24 mouse cellular contexts compared by ENCODE assay signal in genomic region chr9:74479273-74479672, GRCm38 (mm10).
DNase-seq lines count a peak whose midpoint lies in the region; ATAC-seq and TF ChIP-seq lines count a peak whose summit lies in the region.
"Had no signal": no experiment of that assay in that cellular context is flagged by ENCODE, and none has a peak within 500 bp of the region (broad histone marks: within the 10 kb centered on the region; RNA-seq: fewer than 3 reads in every experiment).

No protein-coding gene starts in this region.

- no peaks in the 10 kb centered on the region for H3K36me3 ChIP-seq in forebrain, embryonic 12.5 days (replicated peaks)
- H3K36me3 ChIP-seq in forebrain, embryonic 16.5 days (ENCODE audit: control insufficient read depth, insufficient read depth), result no peaks in the 10 kb centered on the region
- H3K36me3 ChIP-seq in hindbrain, embryonic 11.5 days (ENCODE audit: control insufficient read depth, insufficient read depth, low read length), result no peaks in the 10 kb centered on the region
- no peaks in the 10 kb centered on the region for H3K36me3 ChIP-seq in neural tube, embryonic 15.5 days
- H3K36me3 ChIP-seq in thymus, adult 2 months (ENCODE audit: control insufficient read depth, insufficient read depth, low read length), result no peaks in the 10 kb centered on the region
- H3K36me3 ChIP-seq: embryonic facial prominence, embryonic 13.5 days; G1E; heart, embryonic 15.5 days; kidney, embryonic 15.5 days; liver, embryonic 12.5 days had no signal

- no peak overlapping the region for H3K9ac ChIP-seq in forebrain, embryonic 12.5 days
- H3K9ac ChIP-seq in forebrain, embryonic 16.5 days (replicated peaks; ENCODE audit: low read depth, low read length), result no peak overlapping the region
- H3K9ac ChIP-seq in hindbrain, embryonic 11.5 days (ENCODE audit: low read depth, low read length), result no peak overlapping the region
- no peak overlapping the region for H3K9ac ChIP-seq in neural tube, embryonic 15.5 days (replicated peaks)
- H3K9ac ChIP-seq: embryonic facial prominence, embryonic 13.5 days; forebrain, postnatal 0 days; heart, embryonic 15.5 days; kidney, embryonic 15.5 days; liver, embryonic 12.5 days; lung, embryonic 14.5 days had no signal

- ATAC-seq in forebrain, embryonic 12.5 days (ENCODE audit: low FRiP score), result peak; percentile 53; the same call in 1 of the 2 replicates
- ATAC-seq in forebrain, embryonic 16.5 days, result no peak
- ATAC-seq in hindbrain, embryonic 11.5 days (ENCODE audit: low FRiP score), result 0 out of 2 replicates have a peak, but pooled peaks have one; percentile 27
- ATAC-seq in neural tube, embryonic 15.5 days (ENCODE audit: low FRiP score), result no peak
- ATAC-seq: activated CD4-positive, CD25-positive, alpha-beta regulatory T cell, adult 4 months; forebrain, postnatal 0 days; intestine, postnatal 0 days; liver, embryonic 12.5 days had no signal

- no peaks in the 10 kb centered on the region for H3K27me3 ChIP-seq in forebrain, embryonic 12.5 days
- no peaks in the 10 kb centered on the region for H3K27me3 ChIP-seq in forebrain, embryonic 16.5 days (replicated peaks; ENCODE audit: control insufficient read depth, insufficient read depth, low read length)
- no peaks in the 10 kb centered on the region for H3K27me3 ChIP-seq in hindbrain, embryonic 11.5 days (ENCODE audit: control insufficient read depth, insufficient read depth, low read length)
- H3K27me3 ChIP-seq in neural tube, embryonic 15.5 days (replicated peaks), result no peaks in the 10 kb centered on the region
- H3K27me3 ChIP-seq in thymus, adult 2 months (ENCODE audit: control insufficient read depth, insufficient read depth, low read length), result no peaks in the 10 kb centered on the region
- H3K27me3 ChIP-seq in cerebellum, adult 2 months (ENCODE audit: control insufficient read depth, insufficient read depth, low read length), result no peaks in the 10 kb centered on the region
- H3K27me3 ChIP-seq: embryonic facial prominence, embryonic 13.5 days; heart, embryonic 15.5 days; kidney, embryonic 15.5 days; liver, embryonic 12.5 days had no signal

- H3K4me1 ChIP-seq in forebrain, embryonic 12.5 days, result no peaks in the 10 kb centered on the region
- no peaks in the 10 kb centered on the region for H3K4me1 ChIP-seq in forebrain, embryonic 16.5 days (replicated peaks; ENCODE audit: control insufficient read depth, insufficient read depth, low read length)
- no peaks in the 10 kb centered on the region for H3K4me1 ChIP-seq in hindbrain, embryonic 11.5 days (replicated peaks; ENCODE audit: control insufficient read depth, insufficient read depth, low read length)
- H3K4me1 ChIP-seq in neural tube, embryonic 15.5 days, result peaks cover 5% of the 10 kb centered on the region; the same call in 1 of the 2 replicates
- no peaks in the 10 kb centered on the region for H3K4me1 ChIP-seq in thymus, adult 2 months (replicated peaks; ENCODE audit: control insufficient read depth, insufficient read depth, low read length)
- H3K4me1 ChIP-seq in cerebellum, adult 2 months (ENCODE audit: control insufficient read depth, insufficient read depth, low read length), result no peaks in the 10 kb centered on the region
- H3K4me1 ChIP-seq: embryonic facial prominence, embryonic 13.5 days; heart, embryonic 15.5 days; kidney, embryonic 15.5 days; liver, embryonic 12.5 days had no signal

- no peak overlapping the region for H3K4me3 ChIP-seq in forebrain, embryonic 12.5 days (replicated peaks)
- H3K4me3 ChIP-seq in forebrain, embryonic 16.5 days (replicated peaks; ENCODE audit: low read length), result no peak overlapping the region
- H3K4me3 ChIP-seq in hindbrain, embryonic 11.5 days (ENCODE audit: low read depth, low read length), result no peak overlapping the region
- no peak overlapping the region for H3K4me3 ChIP-seq in neural tube, embryonic 15.5 days (replicated peaks)
- H3K4me3 ChIP-seq in thymus, adult 2 months (ENCODE audit: control insufficient read depth, insufficient read depth, low read length), result no peak overlapping the region
- no peak overlapping the region for H3K4me3 ChIP-seq in cerebellum, adult 2 months (replicated peaks; ENCODE audit: insufficient read depth, low read depth, low read length)
- H3K4me3 ChIP-seq: embryonic facial prominence, embryonic 13.5 days; heart, embryonic 15.5 days; kidney, embryonic 15.5 days; liver, embryonic 12.5 days had no signal

- DNase-seq in hindbrain, embryonic 11.5 days (ENCODE audit: low spot score), result peak; percentile 4
- DNase-seq in mesoderm, embryonic 11.5 days (ENCODE audit: low read depth, low spot score), result peak; percentile 17
- no peak for DNase-seq in thymus, adult 2 months
- DNase-seq in cerebellum, adult 2 months, result no peak
- DNase-seq: adrenal gland, postnatal 25 days; cerebellum, adult 11-12 months; cerebellum, postnatal 36 days; forebrain, postnatal 0 days; gastrocnemius, postnatal 36 days; heart, postnatal 4 days; kidney, postnatal 4 days; lung, embryonic 14.5 days; lung, postnatal 4 days; thymus, postnatal 14 days had no signal

- H3K27ac ChIP-seq in forebrain, embryonic 12.5 days, result no peak overlapping the region
- no peak overlapping the region for H3K27ac ChIP-seq in forebrain, embryonic 16.5 days (ENCODE audit: low read length)
- no peak overlapping the region for H3K27ac ChIP-seq in hindbrain, embryonic 11.5 days (ENCODE audit: low read depth, low read length)
- H3K27ac ChIP-seq in neural tube, embryonic 15.5 days (replicated peaks), result no peak overlapping the region
- H3K27ac ChIP-seq in thymus, adult 2 months (ENCODE audit: control insufficient read depth, insufficient read depth, low read length), result no peak overlapping the region
- H3K27ac ChIP-seq in cerebellum, adult 2 months (ENCODE audit: insufficient read depth, low read length), result no peak overlapping the region
- H3K27ac ChIP-seq: embryonic facial prominence, embryonic 13.5 days; heart, embryonic 15.5 days; kidney, embryonic 15.5 days; liver, embryonic 12.5 days had no signal

- WGBS in forebrain, embryonic 12.5 days, result 77% methylated on average over 8 of the region's 8 CpGs
- 83% methylated on average over 8 of the region's 8 CpGs for WGBS in forebrain, embryonic 16.5 days
- 72% methylated on average over 8 of the region's 8 CpGs for WGBS in hindbrain, embryonic 11.5 days
- 42% methylated on average over 8 of the region's 8 CpGs for WGBS in neural tube, embryonic 15.5 days
- WGBS in thymus, adult 2 months, result 80% methylated on average over 8 of the region's 8 CpGs
- 69% methylated on average over 8 of the region's 8 CpGs for WGBS in cerebellum, adult 2 months

- no peak for TF ChIP-seq CTCF in thymus, adult 2 months (IDR thresholded peaks at IDR 0.05; ENCODE audit: borderline replicate concordance, control insufficient read depth, extremely low read depth, insufficient read depth, low read length, poor library complexity)
- no peak for TF ChIP-seq CTCF in cerebellum, adult 2 months (IDR thresholded peaks at IDR 0.05; ENCODE audit: borderline replicate concordance, insufficient read depth, low read depth, low read length)

- TF ChIP-seq POLR2A in thymus, adult 2 months (IDR thresholded peaks at IDR 0.05; ENCODE audit: control insufficient read depth, extremely low read depth, insufficient read depth, low read length, poor library complexity), result no peak
- no peak for TF ChIP-seq POLR2A in cerebellum, adult 2 months (IDR thresholded peaks at IDR 0.05; ENCODE audit: borderline replicate concordance, insufficient read depth, low read length)

- H3K9me3 ChIP-seq in forebrain, embryonic 12.5 days, result no peaks in the 10 kb centered on the region
- no peaks in the 10 kb centered on the region for H3K9me3 ChIP-seq in forebrain, embryonic 16.5 days (ENCODE audit: control insufficient read depth, low read length)
- no peaks in the 10 kb centered on the region for H3K9me3 ChIP-seq in hindbrain, embryonic 11.5 days (ENCODE audit: control insufficient read depth, low read length)
- H3K9me3 ChIP-seq in neural tube, embryonic 15.5 days (replicated peaks), result no peaks in the 10 kb centered on the region
- H3K9me3 ChIP-seq: embryonic facial prominence, embryonic 13.5 days; heart, embryonic 15.5 days; kidney, embryonic 15.5 days; liver, embryonic 12.5 days had no signal

- H3K4me2 ChIP-seq in forebrain, embryonic 12.5 days, result no peak overlapping the region
- H3K4me2 ChIP-seq in forebrain, embryonic 16.5 days (ENCODE audit: low read length), result no peak overlapping the region
- no peak overlapping the region for H3K4me2 ChIP-seq in hindbrain, embryonic 11.5 days (replicated peaks; ENCODE audit: low read depth, low read length)
- peak overlapping the region; percentile 28 for H3K4me2 ChIP-seq in neural tube, embryonic 15.5 days
- H3K4me2 ChIP-seq: embryonic facial prominence, embryonic 13.5 days; heart, embryonic 15.5 days; kidney, embryonic 15.5 days; liver, embryonic 12.5 days; lung, embryonic 14.5 days had no signal

Comparison
In these comparisons a context has a peak if more than half of its experiments do, and no peak if none do; other contexts are left out.
1. ATAC-seq: peak in forebrain, embryonic 12.5 days (single experiment) and hindbrain, embryonic 11.5 days (single experiment); none in forebrain, embryonic 16.5 days (single experiment) and neural tube, embryonic 15.5 days (single experiment).
2. DNase-seq: peak in hindbrain, embryonic 11.5 days (single experiment) and mesoderm, embryonic 11.5 days (single experiment); none in thymus, adult 2 months (single experiment) and cerebellum, adult 2 months (0 of 2).